Mouse (Mus musculus): Measurements from ENCODE around the gene Crtc3.

Gene Crtc3

GRCm38 (mm10) chr7:80582821-80583451 lies 105.7 kb downstream of the Crtc3 start:
- in situ Hi-C loops (cut with MboI; ENCODE audit: low pct_unique_long_range_greater_than_20kb in 1 of 2, low sequenced_read_pairs in 2 of 2, unreplicated experiment in 1 of 2), result loop anchor here in 1 of 2 experiments (10.0 kb wide), 1 partner anchor 198 kb away; the partner anchor contains the start of gene Fes

- in situ Hi-C loops (cut with MboI; ENCODE audit: low pct_unique_long_range_greater_than_20kb in 1 of 2, low sequenced_read_pairs in 2 of 2, unreplicated experiment in 1 of 2), result loop anchor here in 1 of 2 experiments (10.0 kb wide), 1 partner anchor 196 kb away; the partner anchor contains the start of gene Fes
Observed at GRCm38 (mm10) chr7:80580368-80580767, 108.3 kb downstream of the Crtc3 start.

- in situ Hi-C loops (cut with MboI; ENCODE audit: low pct_unique_long_range_greater_than_20kb in 1 of 2, low sequenced_read_pairs in 2 of 2, unreplicated experiment in 1 of 2), result loop anchor here in 1 of 2 experiments (5.0 kb wide), 1 partner anchor 190 kb away; the partner anchor contains the start of gene Fes
Observed at GRCm38 (mm10) chr7:80577417-80577980, 111.2 kb downstream of the Crtc3 start.

- in situ Hi-C loops (cut with MboI; ENCODE audit: low pct_unique_long_range_greater_than_20kb in 1 of 2, low sequenced_read_pairs in 2 of 2, unreplicated experiment in 1 of 2), result loop anchor here in 1 of 2 experiments (5.0 kb wide), 1 partner anchor 189 kb away; the partner anchor contains the start of gene Fes
Observed at GRCm38 (mm10) chr7:80576626-80577025, 112.1 kb downstream of the Crtc3 start.

GRCm38 (mm10) chr7:80575750-80576149 lies 112.9 kb downstream of the Crtc3 start:
- in situ Hi-C loops (cut with MboI; ENCODE audit: low pct_unique_long_range_greater_than_20kb in 1 of 2, low sequenced_read_pairs in 2 of 2, unreplicated experiment in 1 of 2), result loop anchor here in 1 of 2 experiments (5.0 kb wide), 1 partner anchor 188 kb away; the partner anchor contains the start of gene Fes

- in situ Hi-C loops (cut with MboI; ENCODE audit: low pct_unique_long_range_greater_than_20kb in 1 of 2, low sequenced_read_pairs in 2 of 2, unreplicated experiment in 1 of 2), result loop anchor here in 1 of 2 experiments (25.0 kb wide), 1 partner anchor 436 kb away; no protein-coding TSS in a partner anchor
Observed at GRCm38 (mm10) chr7:80573076-80573475, 115.6 kb downstream of the Crtc3 start.

- in situ Hi-C loops (cut with MboI; ENCODE audit: low pct_unique_long_range_greater_than_20kb in 1 of 2, low sequenced_read_pairs in 2 of 2, unreplicated experiment in 1 of 2), result loop anchor here in 1 of 2 experiments (10.0 to 25.0 kb wide), 2 partner anchors 163 to 431 kb away; partner anchors contain the start of gene Furin
Observed at GRCm38 (mm10) chr7:80567982-80568381, 120.7 kb downstream of the Crtc3 start.

- in situ Hi-C loops (cut with MboI; ENCODE audit: low pct_unique_long_range_greater_than_20kb in 1 of 2, low sequenced_read_pairs in 2 of 2, unreplicated experiment in 1 of 2), result loop anchor here in 1 of 2 experiments (10.0 to 25.0 kb wide), 2 partner anchors 157 to 425 kb away; partner anchors contain the start of gene Furin
Observed at GRCm38 (mm10) chr7:80561931-80562330, 126.7 kb downstream of the Crtc3 start.

- in situ Hi-C loops (cut with MboI; ENCODE audit: low pct_unique_long_range_greater_than_20kb in 1 of 2, low sequenced_read_pairs in 2 of 2, unreplicated experiment in 1 of 2), result loop anchor here in 1 of 2 experiments (10.0 to 25.0 kb wide), 2 partner anchors 156 to 424 kb away; partner anchors contain the start of gene Furin
Observed at GRCm38 (mm10) chr7:80561271-80561670, 127.4 kb downstream of the Crtc3 start.

GRCm38 (mm10) chr7:80558572-80558971 lies 130.1 kb downstream of the Crtc3 start:
- in situ Hi-C loops (cut with MboI; ENCODE audit: low pct_unique_long_range_greater_than_20kb in 1 of 2, low sequenced_read_pairs in 2 of 2, unreplicated experiment in 1 of 2), result loop anchor here in 1 of 2 experiments (25.0 kb wide), 1 partner anchor 421 kb away; no protein-coding TSS in a partner anchor

GRCm38 (mm10) chr7:80558101-80558500 lies 130.6 kb downstream of the Crtc3 start:
- in situ Hi-C loops (cut with MboI; ENCODE audit: low pct_unique_long_range_greater_than_20kb in 1 of 2, low sequenced_read_pairs in 2 of 2, unreplicated experiment in 1 of 2), result loop anchor here in 1 of 2 experiments (25.0 kb wide), 1 partner anchor 421 kb away; no protein-coding TSS in a partner anchor

GRCm38 (mm10) chr7:80557161-80557560 lies 131.5 kb downstream of the Crtc3 start:
- in situ Hi-C loops (cut with MboI; ENCODE audit: low pct_unique_long_range_greater_than_20kb in 1 of 2, low sequenced_read_pairs in 2 of 2, unreplicated experiment in 1 of 2), result loop anchor here in 1 of 2 experiments (25.0 kb wide), 1 partner anchor 420 kb away; no protein-coding TSS in a partner anchor

- in situ Hi-C loops (cut with MboI; ENCODE audit: low pct_unique_long_range_greater_than_20kb in 1 of 2, low sequenced_read_pairs in 2 of 2, unreplicated experiment in 1 of 2), result loop anchor here in 1 of 2 experiments (25.0 kb wide), 1 partner anchor 419 kb away; no protein-coding TSS in a partner anchor
Observed at GRCm38 (mm10) chr7:80556166-80556565, 132.5 kb downstream of the Crtc3 start.

GRCm38 (mm10) chr7:80555146-80555545 lies 133.5 kb downstream of the Crtc3 start:
- in situ Hi-C loops (cut with MboI; ENCODE audit: low pct_unique_long_range_greater_than_20kb in 1 of 2, low sequenced_read_pairs in 2 of 2, unreplicated experiment in 1 of 2), result loop anchor here in 1 of 2 experiments (25.0 kb wide), 1 partner anchor 418 kb away; no protein-coding TSS in a partner anchor

GRCm38 (mm10) chr7:80554180-80555021 lies 134.3 kb downstream of the Crtc3 start:
- in situ Hi-C loops (cut with MboI; ENCODE audit: low pct_unique_long_range_greater_than_20kb in 1 of 2, low sequenced_read_pairs in 2 of 2, unreplicated experiment in 1 of 2), result loop anchor here in 1 of 2 experiments (25.0 kb wide), 1 partner anchor 417 kb away; no protein-coding TSS in a partner anchor

GRCm38 (mm10) chr7:80548513-80549260 lies 140.0 kb downstream of the Crtc3 start:
- in situ Hi-C loops (cut with MboI; ENCODE audit: low pct_unique_long_range_greater_than_20kb in 1 of 2, low sequenced_read_pairs in 2 of 2, unreplicated experiment in 1 of 2), result no loop called here

- in situ Hi-C loops (cut with MboI; ENCODE audit: low pct_unique_long_range_greater_than_20kb in 1 of 2, low sequenced_read_pairs in 2 of 2, unreplicated experiment in 1 of 2), result no loop called here
Observed at GRCm38 (mm10) chr7:80542139-80542831, 146.4 kb downstream of the Crtc3 start.

All from mouse embryonic stem cell (cell line).